Mouse (Mus musculus) retina, adult 2 months (tissue): Measurements from ENCODE around the gene 4930402F06Rik.

Experiments
- DNase-seq: peaks from one replicate; pipeline ENCODE4 v3.0.0-alpha.2; 2012; ENCODE audit warnings: low read depth, low spot score

The 4930402F06Rik gene

GRCm38 (mm10) chr2:35397096-35397495 lies at the start of gene 4930402F06Rik:
Gene 4930402F06Rik (minus strand): TSS chr2:35397175.
- no peak for DNase-seq

- DNase-seq = no peak
Observed at GRCm38 (mm10) chr2:35446300-35446699, 49.3 kb upstream of the 4930402F06Rik start.

DNA sequence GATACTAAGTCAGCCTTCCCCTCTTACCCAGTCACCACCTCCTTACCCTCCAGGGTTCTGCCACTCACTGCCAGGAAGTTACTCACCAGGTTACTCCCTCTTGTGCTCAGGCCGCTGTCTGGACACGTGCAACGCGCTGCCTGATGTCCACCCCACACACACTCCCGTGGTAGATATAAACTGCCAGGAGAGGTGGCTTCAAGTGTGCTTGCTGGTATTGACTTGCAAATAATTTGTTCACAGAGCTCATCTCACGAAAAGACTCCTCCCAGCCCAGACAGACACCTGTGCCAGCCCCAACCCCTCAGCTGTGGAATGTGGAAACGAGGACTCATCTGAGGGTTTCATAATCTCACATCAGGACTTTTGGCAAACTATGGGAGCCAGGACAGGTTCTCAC lies 48.6 kb upstream of the 4930402F06Rik start:
- no peak for DNase-seq

GRCm38 (mm10) chr2:35444764-35445262 lies 47.8 kb upstream of the 4930402F06Rik start:
- DNase-seq = no peak

- no peak for DNase-seq
Observed at GRCm38 (mm10) chr2:35443981-35444763, 47.2 kb upstream of the 4930402F06Rik start.

GRCm38 (mm10) chr2:35443325-35443724 lies 46.4 kb upstream of the 4930402F06Rik start:
- DNase-seq = no peak

- no peak for DNase-seq
Observed at GRCm38 (mm10) chr2:35442079-35442478, 45.1 kb upstream of the 4930402F06Rik start.

DNA sequence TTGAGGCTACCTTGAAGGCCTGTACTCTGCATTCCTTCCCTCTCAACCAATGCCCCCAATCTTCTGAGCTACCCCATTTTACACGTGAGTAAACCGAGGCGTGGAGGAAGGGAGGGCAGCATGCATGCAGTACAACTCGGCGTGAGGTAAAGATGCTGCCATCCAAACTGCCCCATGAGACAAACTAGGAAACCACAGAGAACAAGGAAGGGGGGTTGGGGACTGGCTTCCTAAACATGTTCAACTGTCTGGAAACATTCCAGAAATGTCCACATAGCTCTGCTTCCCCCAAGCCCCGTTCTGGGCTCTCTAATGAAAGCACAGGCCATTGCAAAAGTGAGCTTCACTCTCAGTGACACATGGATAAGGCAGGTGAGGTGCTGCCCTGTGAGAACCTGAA lies 44.4 kb upstream of the 4930402F06Rik start:
- no peak for DNase-seq

DNA sequence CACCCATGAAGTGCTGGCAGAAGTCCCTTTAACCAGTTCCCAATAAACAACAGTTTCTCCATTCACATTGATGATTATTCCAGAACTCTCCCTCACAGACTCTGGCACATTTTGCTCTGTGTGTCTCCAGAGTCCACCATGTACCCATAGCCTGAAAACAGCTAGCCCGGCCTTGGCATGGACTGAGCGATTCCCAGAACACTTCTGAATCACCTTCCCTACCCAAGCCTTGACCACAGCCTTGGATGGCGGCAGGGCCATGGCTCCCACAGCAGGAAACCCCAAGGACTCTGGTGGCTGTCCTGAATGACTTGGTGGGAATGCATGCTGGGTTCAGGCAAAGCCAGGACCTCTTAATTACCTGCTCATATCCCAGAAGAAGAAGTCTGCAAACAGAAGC lies 43.5 kb upstream of the 4930402F06Rik start:
- DNase-seq = no peak

- DNase-seq = no peak
Observed at GRCm38 (mm10) chr2:35437796-35438195, 40.8 kb upstream of the 4930402F06Rik start.

GRCm38 (mm10) chr2:35434576-35435123 lies 37.7 kb upstream of the 4930402F06Rik start:
- DNase-seq = no peak

DNA sequence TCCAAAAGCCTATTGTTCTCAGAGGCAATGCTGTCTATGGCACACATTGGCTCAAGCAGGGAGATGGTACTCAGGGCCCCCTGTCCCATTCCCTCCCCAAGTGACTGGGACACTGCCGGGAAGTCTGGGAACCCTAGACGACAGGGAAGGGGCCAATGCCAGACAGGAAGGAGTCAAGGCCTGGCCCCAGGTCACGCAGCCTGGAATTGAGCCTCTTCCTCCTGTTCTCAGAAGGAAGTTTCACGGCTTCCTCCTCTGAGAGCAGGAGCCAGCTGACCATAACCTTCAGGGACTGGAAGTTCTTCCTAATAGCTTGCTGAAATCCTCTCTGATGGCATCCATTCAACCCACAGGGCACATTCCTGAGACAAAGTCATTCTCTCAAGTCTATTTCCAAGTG lies 36.5 kb upstream of the 4930402F06Rik start:
- no peak for DNase-seq

DNA sequence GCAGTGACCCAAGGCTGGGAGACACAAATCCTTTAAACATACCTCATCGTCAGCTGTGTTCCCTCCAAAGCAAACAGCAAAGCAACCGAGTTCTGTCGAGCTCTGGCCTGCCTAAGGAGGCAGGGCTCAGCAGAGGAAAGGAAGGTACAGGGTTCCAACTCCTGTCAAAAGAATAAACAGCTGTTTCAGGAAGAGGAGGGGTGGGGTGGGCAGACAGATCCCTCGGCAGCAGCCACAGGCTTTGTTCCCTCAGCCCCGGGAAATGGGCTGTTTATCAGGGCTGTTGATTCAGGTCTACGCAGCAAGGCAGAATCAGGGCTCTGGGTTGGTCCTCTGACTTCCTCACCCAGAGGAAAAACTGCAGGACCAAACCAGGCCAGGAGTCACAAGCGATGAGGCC lies 35.5 kb upstream of the 4930402F06Rik start:
- no peak for DNase-seq

DNA sequence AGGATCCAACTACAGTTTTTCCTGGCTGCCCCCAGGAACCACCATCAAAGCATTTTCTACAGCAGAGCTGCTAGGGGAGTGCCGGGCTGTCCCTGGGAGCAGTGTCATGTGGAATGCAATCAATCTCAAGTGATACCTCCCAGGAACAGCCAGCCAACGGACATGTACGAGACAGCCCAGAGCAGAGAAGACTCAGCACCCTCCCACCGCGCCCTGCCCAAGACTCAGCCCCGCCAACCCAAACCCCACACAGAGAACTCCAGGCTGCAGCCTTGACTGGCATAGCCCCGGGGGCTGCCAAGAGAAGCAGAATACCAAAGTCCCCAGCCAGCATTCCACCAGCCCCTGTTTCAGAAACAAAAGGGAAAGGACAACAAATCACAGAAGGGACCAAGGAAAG lies 35.0 kb upstream of the 4930402F06Rik start:
- DNase-seq = no peak

GRCm38 (mm10) chr2:35430806-35431205 lies 33.8 kb upstream of the 4930402F06Rik start:
- no peak for DNase-seq

DNA sequence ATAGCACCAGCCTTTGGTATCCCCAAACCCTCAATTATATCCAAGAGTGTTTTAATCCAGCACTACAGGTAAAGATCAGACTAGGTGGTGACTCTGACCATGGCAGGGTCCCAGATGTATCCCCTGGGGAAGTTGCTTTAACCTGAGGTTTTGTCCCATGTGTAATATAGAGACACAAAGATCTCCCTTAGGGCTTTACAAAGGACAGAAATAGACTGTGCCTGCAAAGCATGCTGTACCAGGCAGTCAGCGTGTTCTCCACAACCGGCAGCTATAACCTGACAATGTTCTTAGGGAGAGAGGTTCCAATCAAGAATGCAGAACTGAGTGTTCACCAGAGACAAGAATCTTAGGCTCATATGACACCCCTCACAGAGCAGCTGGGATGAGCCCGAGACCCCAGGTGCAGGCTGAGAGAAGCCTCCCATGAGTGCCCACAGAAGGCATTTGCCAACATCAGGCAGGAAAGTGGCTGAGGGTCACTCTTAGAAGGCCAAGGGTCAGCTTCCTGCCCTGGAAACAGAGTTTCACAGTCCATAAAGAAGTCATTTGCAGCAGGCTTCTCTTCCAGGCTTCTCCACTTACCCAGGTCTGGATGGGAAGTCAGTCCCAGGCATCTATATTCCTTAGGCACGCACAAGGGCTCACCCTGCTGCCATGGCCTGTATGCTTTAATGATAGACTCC lies 31.8 kb upstream of the 4930402F06Rik start:
- DNase-seq = no peak

- DNase-seq = no peak
Observed at GRCm38 (mm10) chr2:35427559-35427958, 30.6 kb upstream of the 4930402F06Rik start.

GRCm38 (mm10) chr2:35423711-35424339 lies 26.9 kb upstream of the 4930402F06Rik start:
- no peak for DNase-seq

DNA sequence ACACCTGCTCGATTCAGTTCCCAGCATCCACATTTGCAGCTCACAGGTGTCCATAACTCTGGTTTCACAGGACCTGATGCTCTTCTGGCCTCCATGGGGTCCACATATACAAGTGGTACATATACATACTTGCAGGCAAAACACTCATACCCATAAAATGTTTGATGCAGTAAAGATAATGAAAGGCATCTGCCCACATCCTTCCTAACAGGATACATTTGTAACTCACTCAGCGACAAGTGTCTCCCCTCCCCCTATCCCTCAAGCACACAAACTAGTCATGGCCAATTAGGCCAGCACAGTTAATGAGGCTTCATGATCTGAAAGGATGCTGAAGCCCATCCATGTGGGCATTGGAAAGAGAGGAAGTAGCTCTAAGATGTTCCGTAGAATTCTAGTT lies 25.4 kb upstream of the 4930402F06Rik start:
- no peak for DNase-seq

DNA sequence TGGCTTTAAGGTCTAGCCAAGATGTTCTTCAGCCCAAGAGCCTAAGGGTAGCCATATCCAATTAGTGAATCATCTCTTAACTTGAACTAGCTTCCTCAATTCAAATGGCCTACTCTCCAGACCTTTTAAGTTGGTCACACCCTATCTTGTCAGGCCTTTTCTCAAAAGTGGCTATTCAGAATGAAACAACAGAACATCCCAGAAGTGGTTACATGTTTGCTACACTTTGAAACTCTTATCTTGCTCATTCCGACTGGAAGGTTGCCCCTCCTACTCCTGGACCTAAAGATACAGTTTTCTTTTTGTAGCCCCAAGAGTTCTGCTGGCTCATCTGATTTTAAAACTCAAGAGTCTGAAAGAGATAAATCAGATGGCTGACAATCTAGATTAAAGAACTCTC lies 23.7 kb upstream of the 4930402F06Rik start:
- DNase-seq = no peak

GRCm38 (mm10) chr2:35419671-35420070 lies 22.7 kb upstream of the 4930402F06Rik start:
- no peak for DNase-seq

- no peak for DNase-seq
Observed at GRCm38 (mm10) chr2:35419243-35419642, 22.3 kb upstream of the 4930402F06Rik start.
